16 mouse cellular contexts compared by ENCODE assay signal in genomic region chr10:111558211-111558610, GRCm38 (mm10). TPM values are rescaled to one million over a fixed set of nuclear protein-coding genes. Genes with fewer than 3 reads are reported as not detected.
A peak's percentile ranks its signal among the peaks of the same experiment; 100 is the strongest.
DNase-seq lines count a peak whose midpoint lies in the region; ATAC-seq lines count a peak whose summit lies in the region.
"Had no signal": no experiment of that assay in that cellular context is flagged by ENCODE, and none has a peak within 500 bp of the region (broad histone marks: within the 10 kb centered on the region; RNA-seq: fewer than 3 reads in every experiment).

No protein-coding gene starts in this region.

- H3K9ac ChIP-seq in heart, embryonic 12.5 days, result no peak overlapping the region
- no peak overlapping the region for H3K9ac ChIP-seq in kidney, embryonic 16.5 days (replicated peaks; ENCODE audit: low read length)
- no peak overlapping the region for H3K9ac ChIP-seq in liver, embryonic 12.5 days
- no peak overlapping the region for H3K9ac ChIP-seq in midbrain, embryonic 15.5 days
- H3K9ac ChIP-seq: embryonic facial prominence, embryonic 12.5 days; limb, embryonic 12.5 days; midbrain, embryonic 13.5 days; neural tube, embryonic 12.5 days had no signal

- no peak overlapping the region for H3K4me3 ChIP-seq in heart, embryonic 12.5 days
- H3K4me3 ChIP-seq in kidney, embryonic 16.5 days (ENCODE audit: low read length), result no peak overlapping the region
- no peak overlapping the region for H3K4me3 ChIP-seq in liver, embryonic 12.5 days
- no peak overlapping the region for H3K4me3 ChIP-seq in midbrain, embryonic 15.5 days
- H3K4me3 ChIP-seq: embryonic facial prominence, embryonic 12.5 days; forebrain, embryonic 10.5 days; limb, embryonic 12.5 days; midbrain, embryonic 13.5 days; neural tube, embryonic 12.5 days had no signal

- H3K4me2 ChIP-seq in heart, embryonic 12.5 days, result no peak overlapping the region
- H3K4me2 ChIP-seq in kidney, embryonic 16.5 days (replicated peaks; ENCODE audit: low read depth, low read length), result peak overlapping the region; percentile 27; the same call in 1 of the 2 replicates
- H3K4me2 ChIP-seq in liver, embryonic 12.5 days, result no peak overlapping the region
- H3K4me2 ChIP-seq in midbrain, embryonic 15.5 days, result no peak overlapping the region
- H3K4me2 ChIP-seq: embryonic facial prominence, embryonic 12.5 days; limb, embryonic 12.5 days; midbrain, embryonic 13.5 days; neural tube, embryonic 12.5 days had no signal

- intact Hi-C loops in heart, postnatal 14 days (cut with DNase I), result no loop called here

- DNase-seq in heart, postnatal 14 days, result no peak
- DNase-seq in kidney, adult 11 months, result no peak
- DNase-seq: adrenal gland, postnatal 10 days; cerebellum, postnatal 14 days; layer of hippocampus, postnatal 36 days had no signal

- peaks cover 24% of the 10 kb centered on the region for H3K4me1 ChIP-seq in heart, embryonic 12.5 days (replicated peaks)
- H3K4me1 ChIP-seq in kidney, embryonic 16.5 days (ENCODE audit: insufficient read depth, low read length), result peaks cover 30% of the 10 kb centered on the region
- peaks cover 24% of the 10 kb centered on the region for H3K4me1 ChIP-seq in liver, embryonic 12.5 days
- H3K4me1 ChIP-seq in midbrain, embryonic 15.5 days, result peaks cover 12% of the 10 kb centered on the region; the same call in 1 of the 2 replicates

- no peaks in the 10 kb centered on the region for H3K9me3 ChIP-seq in heart, embryonic 12.5 days (replicated peaks)
- H3K9me3 ChIP-seq in kidney, embryonic 16.5 days (ENCODE audit: low read length), result 0 out of 2 replicates have a peak, but pooled peaks cover 4% of the 10 kb centered on the region
- H3K9me3 ChIP-seq in liver, embryonic 12.5 days (replicated peaks), result no peaks in the 10 kb centered on the region
- no peaks in the 10 kb centered on the region for H3K9me3 ChIP-seq in midbrain, embryonic 15.5 days
- H3K9me3 ChIP-seq: embryonic facial prominence, embryonic 12.5 days; forebrain, embryonic 10.5 days; limb, embryonic 12.5 days; midbrain, embryonic 13.5 days; neural tube, embryonic 12.5 days had no signal

- ATAC-seq in heart, embryonic 12.5 days (ENCODE audit: insufficient number of reproducible peaks, low FRiP score), result no peak
- ATAC-seq in kidney, embryonic 16.5 days (ENCODE audit: low FRiP score, low TSS enrichment), result peak; percentile 81
- ATAC-seq in liver, embryonic 12.5 days, result peak; percentile 63; the same call in 1 of the 2 replicates
- 0 out of 2 replicates have a peak, but pooled peaks have one; percentile 23 for ATAC-seq in megakaryocyte, adult 5-6 weeks (ENCODE audit: poor library complexity, severe bottlenecking)
- ATAC-seq in CD4-positive, CD25-positive, alpha-beta regulatory T cell, adult 4 months, result no peak
- no peak for ATAC-seq in midbrain, embryonic 15.5 days (replicated peaks)
- ATAC-seq: midbrain, embryonic 13.5 days had no signal

- H3K27me3 ChIP-seq in heart, embryonic 12.5 days (replicated peaks), result no peaks in the 10 kb centered on the region
- no peaks in the 10 kb centered on the region for H3K27me3 ChIP-seq in kidney, embryonic 16.5 days (ENCODE audit: insufficient read depth, low read length)
- no peaks in the 10 kb centered on the region for H3K27me3 ChIP-seq in liver, embryonic 12.5 days (replicated peaks)
- H3K27me3 ChIP-seq in midbrain, embryonic 15.5 days (replicated peaks), result no peaks in the 10 kb centered on the region
- H3K27me3 ChIP-seq: embryonic facial prominence, embryonic 12.5 days; limb, embryonic 12.5 days; midbrain, embryonic 13.5 days; neural tube, embryonic 12.5 days had no signal

- no peaks in the 10 kb centered on the region for H3K36me3 ChIP-seq in heart, embryonic 12.5 days
- H3K36me3 ChIP-seq in kidney, embryonic 16.5 days (ENCODE audit: insufficient read depth, low read length), result no peaks in the 10 kb centered on the region
- H3K36me3 ChIP-seq in liver, embryonic 12.5 days, result no peaks in the 10 kb centered on the region
- H3K36me3 ChIP-seq in midbrain, embryonic 15.5 days (replicated peaks), result no peaks in the 10 kb centered on the region
- H3K36me3 ChIP-seq: embryonic facial prominence, embryonic 12.5 days; forebrain, embryonic 10.5 days; limb, embryonic 12.5 days; midbrain, embryonic 13.5 days; neural tube, embryonic 12.5 days had no signal

- peak overlapping the region; percentile 66 for H3K27ac ChIP-seq in heart, embryonic 12.5 days (ENCODE audit: poor library complexity, severe bottlenecking)
- no peak overlapping the region for H3K27ac ChIP-seq in kidney, embryonic 16.5 days (ENCODE audit: low read length)
- no peak overlapping the region for H3K27ac ChIP-seq in liver, embryonic 12.5 days
- no peak overlapping the region for H3K27ac ChIP-seq in midbrain, embryonic 15.5 days
- H3K27ac ChIP-seq: embryonic facial prominence, embryonic 12.5 days; forebrain, embryonic 10.5 days; limb, embryonic 12.5 days; midbrain, embryonic 13.5 days; neural tube, embryonic 12.5 days had no signal

- WGBS in heart, embryonic 12.5 days, result 84% methylated on average over 5 of the region's 5 CpGs
- WGBS in kidney, embryonic 16.5 days, result 34% methylated on average over 5 of the region's 5 CpGs
- 70% methylated on average over 5 of the region's 5 CpGs for WGBS in liver, embryonic 12.5 days (ENCODE audit: insufficient replicate concordance)
- WGBS in midbrain, embryonic 15.5 days, result 85% methylated on average over 5 of the region's 5 CpGs

RNA-seq across cellular contexts. Expression of gene Phlda1, which starts 52.1 kb away (rescaled TPM):
- polyA plus RNA-seq in heart, embryonic 12.5 days (2016; fragmentation: Nextera tagmentation; extraction: Ambion mirVana), result 19.8 and 24.6 TPM in 2 replicates
- 10 to 100 TPM; 20.3 to 22.3 TPM for total RNA-seq in heart, postnatal 14 days (2021)
- 27.3 and 36.6 TPM in 2 replicates for polyA plus RNA-seq in kidney, embryonic 16.5 days (2015; fragmentation: Nextera tagmentation; extraction: Ambion mirVana)
- polyA plus RNA-seq in liver, embryonic 12.5 days (2016; fragmentation: Nextera tagmentation; extraction: Ambion mirVana), result 6.5 and 7.4 TPM in 2 replicates
- total RNA-seq in megakaryocyte, adult 5-6 weeks (2015), result 8.6 and 9.1 TPM in 2 replicates
- 0.84 and 1.2 TPM in 2 replicates for total RNA-seq in megakaryocyte, adult 5-6 weeks (2017)
- polyA plus RNA-seq in CD4-positive, CD25-positive, alpha-beta regulatory T cell, adult 4 months (2017; shearing (Covaris generic)), result 1 to 10 TPM; 5.8 to 9.9 TPM
- polyA plus RNA-seq in midbrain, embryonic 15.5 days (2015; fragmentation: Nextera tagmentation; extraction: Ambion mirVana), result 35.3 and 35.8 TPM in 2 replicates

Comparison
In these comparisons a context has a peak if more than half of its experiments do, and no peak if none do; other contexts are left out.
1. ATAC-seq: peak in kidney, embryonic 16.5 days (single experiment), liver, embryonic 12.5 days (single experiment) and megakaryocyte, adult 5-6 weeks (single experiment); none in heart, embryonic 12.5 days (single experiment), CD4-positive, CD25-positive, alpha-beta regulatory T cell, adult 4 months (single experiment) and midbrain, embryonic 15.5 days (single experiment).